Mouse (Mus musculus) R1 (cell line): Measurements from ENCODE around the gene Nsun3.

Source experiments
- DNase-seq: peaks from one replicate; pipeline ENCODE4 v3.0.0-alpha.2; 2018; ENCODE audit warnings: low read depth, low spot score

The Nsun3 gene

DNA sequence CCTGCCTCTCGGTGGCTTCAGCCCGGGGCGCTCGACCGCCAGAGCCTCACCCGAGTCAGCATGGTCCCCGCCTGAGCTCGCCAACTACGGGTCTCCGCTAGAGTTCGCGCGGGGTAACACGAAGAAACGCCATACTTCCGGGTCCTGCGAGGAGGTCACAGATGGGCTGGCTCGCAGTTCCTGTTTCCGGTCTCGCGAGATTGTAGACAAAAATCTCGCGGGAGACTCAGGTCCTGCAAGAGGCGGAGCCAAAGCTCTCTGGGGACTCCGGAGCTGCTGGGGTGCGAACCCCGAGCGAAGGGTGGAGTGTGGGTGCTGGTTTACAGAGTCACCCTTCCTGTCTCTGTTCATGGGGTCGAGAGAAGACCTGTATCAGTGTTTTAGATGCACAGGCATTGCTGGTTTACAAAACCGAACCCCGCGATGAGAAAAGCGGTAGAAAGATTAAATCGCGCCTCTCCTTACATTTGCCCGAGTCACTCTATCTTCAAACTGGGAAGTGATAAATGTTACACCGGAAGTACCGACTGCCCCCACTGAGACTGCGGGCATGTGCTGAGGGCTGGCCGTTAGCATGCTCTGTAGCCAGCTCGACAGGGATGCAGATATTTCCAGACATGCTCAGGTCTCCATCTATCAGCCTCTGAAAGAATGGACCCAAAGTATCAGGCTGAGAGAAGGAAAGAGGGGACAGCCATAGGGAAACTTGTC is at the start of gene Nsun3:
Gene Nsun3 (minus strand): TSS at position 198 of the 711 bp plus-strand sequence.
- DNase-seq: peak; percentile 97

DNA sequence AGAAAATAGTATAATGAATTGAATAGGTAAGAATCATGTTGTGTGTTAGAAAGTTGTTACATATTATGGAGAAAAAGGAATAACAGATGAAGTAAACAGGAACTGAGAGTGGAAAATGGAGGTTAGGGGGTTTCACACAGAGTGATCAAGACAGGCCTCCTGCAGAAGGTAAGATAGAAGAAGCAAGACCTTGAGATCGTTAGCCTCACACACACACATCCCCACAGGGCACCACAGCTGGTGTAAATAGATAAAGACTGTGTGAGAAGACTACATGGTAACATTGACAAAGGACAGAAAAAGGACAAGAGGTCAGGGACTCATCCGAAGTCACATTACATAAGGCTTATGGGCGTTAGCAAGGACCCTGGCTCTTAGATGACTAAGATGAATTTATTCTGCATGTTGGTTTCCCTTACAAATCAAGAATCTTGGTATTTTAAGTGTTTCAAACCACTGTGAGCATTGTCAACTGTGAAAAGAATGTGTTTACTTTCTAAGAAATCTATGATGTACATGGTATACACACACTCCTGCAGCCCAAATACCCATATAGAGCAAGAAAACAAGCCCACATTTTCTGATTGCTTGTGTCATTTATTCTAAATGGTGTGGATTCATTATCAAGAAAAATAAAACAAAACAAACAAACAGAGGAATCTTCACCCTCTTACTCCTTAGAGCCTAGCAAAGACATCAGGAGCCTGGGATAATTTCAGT is 47.6 kb upstream of the Nsun3 start:
- DNase-seq: no peak

DNA sequence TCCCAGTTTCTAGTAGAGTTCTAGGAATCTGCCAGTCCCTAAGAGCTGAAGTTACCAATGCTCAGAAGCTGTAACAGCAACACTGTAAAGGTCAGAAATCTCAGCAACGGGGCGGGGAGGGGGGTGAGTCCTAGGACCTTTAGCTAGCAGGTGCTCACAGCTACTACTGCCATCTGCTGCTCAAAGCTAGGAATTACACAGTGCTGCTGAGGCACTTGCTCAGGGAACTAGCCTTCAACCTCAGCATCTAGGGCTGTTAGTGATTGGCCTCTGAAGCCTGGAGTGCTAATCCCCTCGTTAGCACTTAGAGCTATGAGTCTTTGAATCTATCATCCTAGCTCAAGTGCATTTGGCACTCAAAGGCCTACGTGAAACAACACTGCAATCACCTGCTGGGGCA is 45.9 kb upstream of the Nsun3 start:
- peak; percentile 66 for DNase-seq

DNA sequence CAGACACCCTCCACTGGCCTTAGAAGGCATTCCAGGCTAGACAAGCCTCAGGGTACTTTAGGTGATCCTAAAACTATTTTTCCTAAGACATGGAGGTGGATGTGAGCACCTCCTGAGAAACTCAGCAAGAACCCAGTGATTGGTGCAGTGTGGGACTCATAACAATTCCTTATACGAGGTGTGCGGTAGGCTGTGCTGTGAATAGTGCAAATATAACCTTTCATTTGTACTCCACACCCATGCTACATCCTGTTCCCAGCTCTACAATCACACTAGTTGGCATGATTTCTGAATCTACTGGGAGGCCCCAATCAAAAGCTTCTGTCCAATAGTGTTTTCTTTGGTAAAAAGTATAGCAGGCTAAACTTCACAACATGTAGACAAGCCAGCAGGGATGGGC is 45.4 kb upstream of the Nsun3 start:
- DNase-seq: no peak

DNA sequence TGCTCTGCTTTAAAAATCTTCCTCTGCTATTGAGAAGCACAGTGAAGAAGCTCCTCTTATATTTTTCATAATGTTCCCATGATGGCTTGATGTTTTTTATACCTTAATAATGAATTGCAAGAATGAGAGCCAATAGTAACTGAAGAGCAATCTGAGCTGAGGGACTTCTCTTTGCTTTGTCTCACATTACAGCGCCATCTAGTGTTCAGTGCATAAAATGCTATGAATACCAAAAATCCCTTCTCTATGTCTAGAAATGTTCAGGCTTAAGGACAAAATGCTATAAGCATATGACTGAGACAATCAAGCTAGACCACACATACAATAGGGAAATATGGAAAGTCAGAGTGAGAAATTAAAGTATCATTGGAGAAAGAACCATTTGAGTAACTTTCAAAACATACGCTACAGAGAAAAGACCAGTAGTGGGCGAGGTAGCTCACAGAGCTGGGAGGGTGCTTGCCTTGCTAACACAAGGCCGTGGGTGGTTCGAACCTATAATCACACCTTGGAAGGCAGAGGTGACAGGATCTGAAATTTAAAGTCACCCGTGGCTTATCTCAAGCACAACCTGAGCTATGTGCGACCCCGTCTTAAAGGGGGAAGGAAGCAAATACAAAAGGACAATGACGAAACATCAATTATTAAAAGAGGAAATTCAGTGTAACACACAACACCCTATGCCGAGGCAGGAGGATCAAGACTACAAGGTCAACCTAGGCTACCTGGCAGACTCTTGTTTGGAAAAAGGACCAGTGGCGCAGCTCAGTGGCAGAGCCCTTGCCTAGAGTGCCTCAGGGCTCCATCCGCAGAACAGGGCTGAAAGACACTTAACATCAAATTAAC is 39.8 kb upstream of the Nsun3 start:
- DNase-seq: peak; percentile 63

GRCm38 (mm10) chr16:62822472-62822871 is 35.9 kb upstream of the Nsun3 start:
- DNase-seq: no peak

DNA sequence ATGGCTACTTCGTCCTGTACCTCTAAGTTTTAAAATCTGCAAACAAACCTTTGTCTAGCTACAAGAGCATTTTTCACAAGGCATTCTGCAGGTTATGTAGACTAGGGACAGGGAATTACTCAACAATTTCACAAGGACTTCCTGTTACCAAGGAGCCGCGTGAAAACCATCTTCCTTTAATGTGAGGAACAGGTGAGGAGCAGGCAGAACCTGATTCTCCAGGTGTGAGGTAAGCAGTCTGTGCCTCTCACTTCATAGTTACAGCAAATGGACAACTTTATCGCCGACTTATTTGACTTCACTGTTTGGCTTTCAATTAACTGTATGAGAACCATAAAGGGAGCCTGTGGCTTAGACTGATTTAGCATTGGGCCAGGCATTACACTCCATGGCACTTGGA is 27.9 kb upstream of the Nsun3 start, which contains the start of gene Stx19:
Gene Stx19 (plus strand): TSS at position 186 of the 400 bp plus-strand sequence.
- DNase-seq: no peak

- DNase-seq: no peak
These were observed 27.2 kb upstream of the Nsun3 start for GRCm38 (mm10) chr16:62813790-62814189.

DNA sequence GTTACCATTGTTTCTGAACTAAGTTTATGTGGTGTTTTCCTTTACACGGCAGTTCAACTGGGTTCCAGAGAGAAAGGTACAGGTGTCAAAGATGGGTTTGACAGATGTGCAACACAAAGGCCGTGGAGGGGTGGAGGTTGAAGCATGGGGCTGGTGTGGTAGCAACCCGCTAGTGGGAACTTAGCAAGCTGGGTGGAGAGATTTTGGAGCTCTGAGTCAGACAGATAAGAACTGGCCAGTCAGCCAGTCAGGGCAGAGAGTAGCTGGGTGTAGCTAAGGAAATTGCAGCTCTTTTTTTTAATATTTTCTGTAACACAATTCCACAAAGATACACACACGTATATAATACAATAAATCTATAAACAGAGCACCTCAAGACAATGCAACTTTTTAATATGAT is 24.2 kb upstream of the Nsun3 start:
- DNase-seq: no peak

GRCm38 (mm10) chr16:62807249-62807979 is 20.8 kb upstream of the Nsun3 start:
- DNase-seq: peak; percentile 57

DNA sequence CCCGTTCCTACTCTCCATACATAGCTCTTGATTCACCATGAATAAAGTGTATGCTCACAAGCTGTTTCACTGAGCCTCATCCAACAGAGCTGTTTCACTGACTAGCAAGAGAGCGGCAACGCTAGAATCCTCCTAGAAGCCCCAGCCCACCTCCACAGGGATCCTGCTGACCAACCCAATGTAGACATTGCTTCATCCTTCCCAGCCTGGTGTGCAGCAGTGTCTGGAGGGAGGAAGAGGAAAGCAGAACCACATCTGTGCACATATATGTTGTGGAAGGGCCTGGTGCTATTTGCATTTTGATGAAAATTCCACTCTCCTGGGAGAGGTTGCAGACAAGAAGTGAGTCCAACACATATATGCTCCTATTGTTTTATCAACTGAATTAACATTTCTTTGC is 18.0 kb upstream of the Nsun3 start:
- DNase-seq: no peak

DNA sequence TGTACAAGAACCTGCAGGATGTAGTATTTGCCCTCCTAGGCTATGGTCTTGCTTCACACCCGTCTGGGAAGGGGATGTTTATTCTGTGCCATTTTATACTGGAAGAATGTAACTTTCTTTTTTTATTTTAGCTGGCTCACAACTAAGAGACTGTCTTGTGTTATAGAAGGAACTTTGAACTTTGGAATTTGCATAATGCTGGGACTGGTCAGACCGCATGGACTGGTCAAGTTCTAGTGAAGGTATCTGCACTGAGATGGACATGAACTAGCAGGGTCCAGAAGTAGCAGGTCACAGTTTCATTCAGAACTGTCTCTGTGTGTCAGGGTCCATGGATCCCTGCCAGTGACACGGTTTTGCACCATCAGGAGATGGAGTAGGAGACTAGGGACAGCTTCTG is 13.2 kb upstream of the Nsun3 start:
- DNase-seq: no peak

GRCm38 (mm10) chr16:62799426-62799825 is 12.8 kb upstream of the Nsun3 start:
- no peak for DNase-seq

DNA sequence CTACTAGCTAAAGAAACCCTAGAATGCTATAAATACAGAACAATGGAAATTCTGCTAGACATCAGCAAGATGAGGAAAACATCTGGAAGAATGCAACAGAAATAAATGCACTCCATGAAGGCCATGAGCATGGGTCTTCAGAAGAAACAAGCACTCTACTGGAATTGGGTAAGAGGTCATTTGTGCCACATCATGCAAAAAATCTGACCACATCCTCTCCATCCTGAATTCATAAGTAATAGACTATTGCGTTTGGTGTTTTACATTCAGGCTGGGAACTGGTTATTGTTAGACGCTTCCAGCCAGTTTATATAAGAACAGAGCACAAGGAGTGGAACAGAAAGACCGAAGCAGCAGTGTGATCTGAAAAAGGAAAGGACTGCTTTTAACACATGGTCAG is 12.2 kb upstream of the Nsun3 start:
- DNase-seq: no peak

- DNase-seq: no peak
These were observed 10.0 kb upstream of the Nsun3 start for GRCm38 (mm10) chr16:62796608-62797007.

DNA sequence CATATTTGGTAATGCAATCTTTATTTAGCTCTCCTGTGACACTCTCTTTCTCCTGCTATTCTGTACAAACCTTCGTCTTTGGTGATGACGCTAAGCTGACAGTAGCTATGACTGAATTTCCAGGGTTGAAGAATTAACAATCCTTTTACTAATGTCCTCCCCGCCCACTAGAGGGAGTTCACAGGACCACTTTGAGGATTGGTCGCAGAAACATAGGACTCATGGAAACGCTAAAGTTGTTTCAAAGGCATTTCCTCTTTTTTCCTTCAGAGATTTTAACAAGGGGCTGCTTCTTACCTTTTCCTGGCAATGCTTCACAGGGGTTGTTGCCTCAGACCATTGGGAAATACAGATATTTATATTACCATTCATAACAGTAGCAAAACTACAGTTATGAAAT is 4.4 kb downstream of the Nsun3 start:
- DNase-seq: peak; percentile 56

DNA sequence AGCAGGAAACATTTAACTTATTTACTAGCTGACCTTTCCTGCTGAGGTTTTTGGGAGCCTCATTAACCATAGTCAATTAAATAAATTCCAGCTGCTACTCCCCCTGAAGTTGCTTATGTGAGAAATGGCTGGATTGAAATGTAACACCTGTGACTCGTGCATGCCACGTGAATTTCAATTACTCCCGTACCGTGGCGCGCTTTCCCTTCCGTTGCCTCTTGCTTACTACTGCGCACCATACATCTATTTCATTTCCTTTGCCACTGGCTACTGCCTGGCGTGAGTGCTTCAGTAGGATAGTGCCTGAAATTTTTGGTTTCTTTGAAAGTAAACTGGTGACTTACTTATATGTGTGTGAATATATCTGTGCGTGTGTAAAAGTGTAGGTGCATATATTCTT is 8.3 kb downstream of the Nsun3 start:
- no peak for DNase-seq

DNA sequence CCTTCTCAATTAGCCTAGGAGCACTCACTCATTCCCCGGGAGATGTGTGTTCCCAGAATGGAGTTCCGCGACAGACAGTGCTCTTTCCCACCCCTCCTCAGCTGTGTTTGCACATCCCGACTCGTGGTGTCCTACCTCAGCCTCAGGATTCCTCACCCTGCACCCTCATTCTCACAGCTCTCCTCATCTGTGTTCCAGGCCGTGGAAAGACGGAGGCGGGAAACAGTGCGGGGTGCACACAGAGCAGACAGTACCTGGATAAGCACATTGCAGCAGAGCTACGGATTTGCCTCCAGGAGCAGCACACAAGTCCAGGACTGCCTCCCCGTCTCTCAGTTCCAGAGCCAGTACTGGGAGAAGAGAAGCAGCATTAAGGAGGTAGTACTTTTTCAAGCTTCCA is 10.6 kb downstream of the Nsun3 start:
- no peak for DNase-seq

- DNase-seq: no peak
These were observed 13.2 kb downstream of the Nsun3 start for GRCm38 (mm10) chr16:62773462-62773861.

DNA sequence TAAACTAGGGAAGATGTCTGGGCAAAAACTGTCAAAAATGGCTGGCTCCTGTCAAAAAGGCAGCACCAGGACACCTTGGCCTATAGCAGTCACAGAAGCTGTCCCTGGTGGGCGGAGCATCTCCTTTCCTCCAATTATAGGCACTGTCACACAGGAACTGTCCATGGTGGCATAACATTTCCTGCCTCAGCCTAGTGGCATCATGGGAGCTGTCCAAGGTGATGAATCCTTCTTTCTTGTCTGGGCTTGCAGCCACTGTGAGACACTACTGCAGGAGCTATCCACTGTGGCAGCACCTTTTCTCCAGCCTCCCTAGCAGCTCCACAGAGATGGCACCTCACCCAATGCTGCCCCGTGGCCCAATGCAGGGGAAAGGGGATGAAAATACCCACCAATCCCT is 28.3 kb downstream of the Nsun3 start:
- peak; percentile 96 for DNase-seq

GRCm38 (mm10) chr16:62755307-62755706 is 31.3 kb downstream of the Nsun3 start:
- peak; percentile 51 for DNase-seq

GRCm38 (mm10) chr16:62753597-62753996 is 33.0 kb downstream of the Nsun3 start:
- DNase-seq: no peak
